Mouse (Mus musculus) ES-Bruce4 (cell line): ENCODE data around the gene Ireb2. TPM values are rescaled to one million over a fixed set of nuclear protein-coding genes. Genes with fewer than 3 reads are reported as not detected.

Experiments
- H3K27ac ChIP-seq: 2 replicates; pipeline ENCODE4 v1.5.1; 2012; ENCODE audit warnings: low read length, inconsistent platforms; ENCODE audit not compliant: insufficient read depth
- H3K27me3 ChIP-seq: 2 replicates; pipeline ENCODE4 v1.6.1; 2012; ENCODE audit warnings: mild to moderate bottlenecking, low read length, inconsistent platforms; ENCODE audit not compliant: control insufficient read depth, poor library complexity, insufficient read depth, severe bottlenecking
- H3K36me3 ChIP-seq: 2 replicates; pipeline ENCODE4 v1.6.1; 2012; ENCODE audit warnings: inconsistent platforms, mild to moderate bottlenecking, low read length, moderate library complexity; ENCODE audit not compliant: control insufficient read depth, poor library complexity, insufficient read depth, severe bottlenecking
- H3K4me1 ChIP-seq: one replicate; pipeline ENCODE4 v1.8.1; 2011; ENCODE audit warnings: low read length; ENCODE audit not compliant: control insufficient read depth, insufficient read depth
- H3K4me3 ChIP-seq: 2 replicates; pipeline ENCODE4 v1.5.1; 2011; ENCODE audit warnings: low read depth, mild to moderate bottlenecking, low read length
- H3K9ac ChIP-seq: 2 replicates; pipeline ENCODE4 v1.6.1; 2012; ENCODE audit warnings: low read depth, mild to moderate bottlenecking, inconsistent platforms; ENCODE audit not compliant: poor library complexity, severe bottlenecking
- H3K9me3 ChIP-seq: replicated peaks from 2 replicates; pipeline ENCODE4 v1.6.1; 2012; ENCODE audit warnings: mild to moderate bottlenecking, low read length, inconsistent platforms; ENCODE audit not compliant: control insufficient read depth, poor library complexity, insufficient read depth, severe bottlenecking
- CTCF ChIP-seq: IDR thresholded peaks from one replicate; pipeline ENCODE4 v1.8.1; 2011; ENCODE audit warnings: low read depth, low read length
- EP300 ChIP-seq: IDR thresholded peaks from 2 replicates; pipeline ENCODE4 v1.6.1; 2011; ENCODE audit warnings: low read depth, low read length; ENCODE audit not compliant: insufficient read depth
- POLR2A ChIP-seq: IDR thresholded peaks from one replicate; pipeline ENCODE4 v1.8.1; 2011; ENCODE audit warnings: low read length; ENCODE audit not compliant: insufficient read depth
- polyA plus RNA-seq: library from polyadenylated mRNA; stranded (reverse); fragments of >200 nt; gene quantifications from 2 replicates; pipeline ENCODE4 v1.2.4, GENCODE M21; 2011; ENCODE audit warnings: low read depth; ENCODE audit not compliant: missing spikeins, insufficient read depth, insufficient read length

The Ireb2 gene
- polyA plus RNA-seq: 114 and 126 TPM in 2 replicates

DNA sequence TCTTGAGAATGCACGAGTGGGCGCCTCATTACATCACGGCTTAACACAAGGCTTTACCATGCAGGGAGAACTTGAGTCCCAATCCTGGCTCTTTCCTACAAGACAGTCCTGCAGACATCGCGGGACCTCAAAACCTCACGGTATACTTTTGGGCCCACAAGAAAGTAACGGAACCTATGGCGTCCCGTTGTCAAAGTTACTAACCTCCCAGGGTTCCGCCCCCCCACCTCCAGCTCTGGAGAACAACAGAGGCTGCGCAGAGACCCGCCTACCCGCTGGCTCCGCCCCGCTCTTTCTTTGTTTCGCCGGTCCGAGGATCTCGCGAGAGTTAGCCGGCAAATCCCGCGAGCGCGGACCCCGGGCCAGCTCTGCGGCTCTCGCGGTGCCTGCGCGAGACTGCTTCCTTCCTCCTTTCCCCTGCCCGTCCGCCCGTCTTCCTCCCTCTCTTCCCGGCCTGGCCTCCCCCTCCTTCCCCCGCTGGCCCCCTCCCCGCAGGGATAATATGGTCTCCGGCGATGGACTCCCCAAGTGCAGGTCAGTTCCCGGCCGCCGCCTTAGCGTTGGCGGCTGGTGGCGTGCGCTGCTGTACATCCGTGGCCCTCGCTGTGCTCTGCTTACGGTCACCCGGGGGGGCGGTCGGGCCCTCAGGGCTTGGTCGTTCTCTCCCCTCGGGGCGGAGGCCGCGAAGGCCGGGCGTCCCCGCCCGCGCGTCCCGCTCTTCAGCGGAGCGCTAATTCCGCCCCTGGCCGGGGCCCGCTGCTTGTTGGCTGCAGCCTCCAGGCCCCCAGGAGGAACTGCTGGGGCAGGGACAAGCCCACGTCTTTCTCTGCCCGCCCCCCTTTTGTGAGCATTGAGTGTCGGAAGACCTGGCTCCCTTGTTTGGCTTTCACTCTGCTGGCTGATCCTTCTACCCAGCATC is at the start of gene Ireb2:
Gene Ireb2 (plus strand): TSS at position 427 of the 919 bp plus-strand sequence.
- Histone ChIP-seq H3K4me3 (peak within 1 kb of the TSS; percentile 99), H3K4me1 (peaks cover 1% of the 10 kb centered on the region), H3K36me3 (peaks cover 29% of the 10 kb centered on the region)

DNA sequence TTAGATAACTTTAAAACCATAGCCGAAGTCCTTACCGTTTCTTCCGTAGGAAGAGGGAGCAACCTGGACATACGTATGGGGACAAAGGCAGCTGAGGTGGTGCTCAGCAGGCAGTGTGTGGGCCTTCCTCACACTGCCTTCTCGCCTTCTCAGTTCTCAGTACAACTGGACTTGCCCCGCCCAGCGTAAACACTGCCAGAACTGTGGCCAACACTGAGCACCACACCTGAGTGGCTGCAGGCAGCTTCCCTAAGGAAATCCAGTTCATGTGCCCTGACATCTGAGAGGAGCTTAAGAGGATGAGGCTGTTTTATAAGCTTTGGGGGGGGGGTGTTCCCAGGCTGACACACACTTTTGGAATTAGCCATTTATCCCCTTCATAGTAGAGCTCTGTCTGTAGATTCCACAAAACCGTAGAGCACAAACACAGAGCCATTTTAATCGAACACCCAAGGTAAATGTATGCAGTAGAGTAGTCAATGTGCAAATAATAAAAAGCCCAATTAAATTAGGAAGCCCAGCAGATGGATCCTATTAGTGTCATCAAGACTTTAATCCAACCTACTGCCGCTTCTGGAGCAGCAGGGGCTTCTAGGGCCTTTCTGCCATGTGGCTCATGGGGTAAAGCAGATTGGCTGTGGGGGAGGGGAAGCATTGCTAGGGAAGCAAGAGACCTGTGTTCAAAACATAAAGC is 46.9 kb upstream of the Ireb2 start:
- H3K27ac ChIP-seq: no peak overlapping the region
- H3K9ac ChIP-seq: no peak overlapping the region
- H3K4me1 ChIP-seq: peaks cover 7% of the 10 kb centered on the region
- H3K4me3 ChIP-seq: no peak overlapping the region
- peaks cover 4% of the 10 kb centered on the region; the same call in 1 of the 2 replicates for H3K9me3 ChIP-seq
- TF ChIP-seq POLR2A (no peak), CTCF (no peak), EP300 (no peak)
- H3K27me3 ChIP-seq: no peaks in the 10 kb centered on the region
- H3K36me3 ChIP-seq: no peaks in the 10 kb centered on the region

More for the DNA sequence above, at the start of gene Ireb2:
- Histone ChIP-seq H3K9me3 (no peaks in the 10 kb centered on the region), H3K27me3 (no peaks in the 10 kb centered on the region), H3K27ac (no peak within 1 kb of the TSS), H3K9ac (peak within 1 kb of the TSS; percentile 95)
- TF ChIP-seq CTCF: no peak
- peak; percentile 68 for TF ChIP-seq POLR2A
- no peak for TF ChIP-seq EP300

DNA sequence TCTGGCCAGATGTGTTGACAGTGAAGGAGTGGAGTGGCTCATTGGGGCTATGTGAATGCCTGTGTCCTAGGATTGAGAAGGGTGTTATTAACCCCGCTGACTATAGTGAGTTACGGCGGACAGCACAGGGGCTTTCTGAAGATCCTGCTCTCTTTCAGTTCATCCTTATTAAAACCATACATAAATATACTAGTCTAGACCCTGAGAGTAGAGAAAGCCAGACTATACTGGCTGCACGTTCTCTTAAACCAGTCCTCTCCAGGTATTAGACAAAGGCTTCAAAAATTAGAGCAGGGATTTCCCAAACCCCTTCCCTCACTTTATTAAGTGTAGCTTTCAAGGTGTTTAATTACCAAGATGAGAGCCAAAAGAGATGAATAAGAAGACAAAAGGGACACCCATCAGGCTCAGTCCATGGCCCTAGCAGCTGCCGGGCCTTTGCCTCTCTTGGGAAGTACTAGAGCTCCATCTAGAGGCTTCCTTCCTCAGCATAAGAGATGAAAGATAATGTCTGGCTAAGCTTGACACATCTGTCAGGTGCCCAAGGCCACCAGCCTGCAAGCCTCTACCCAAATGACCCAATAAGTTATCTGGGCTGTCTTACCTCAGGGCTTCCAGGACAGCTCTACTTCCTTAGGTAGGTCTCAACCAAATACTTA is 42.0 kb upstream of the Ireb2 start:
- Histone ChIP-seq H3K36me3 (no peaks in the 10 kb centered on the region), H3K9ac (no peak overlapping the region), H3K27ac (no peak overlapping the region), H3K4me1 (peaks cover 5% of the 10 kb centered on the region), H3K4me3 (no peak overlapping the region), H3K27me3 (no peaks in the 10 kb centered on the region), H3K9me3 (no peaks in the 10 kb centered on the region)
- TF ChIP-seq CTCF (peak; percentile 77), POLR2A (no peak)

DNA sequence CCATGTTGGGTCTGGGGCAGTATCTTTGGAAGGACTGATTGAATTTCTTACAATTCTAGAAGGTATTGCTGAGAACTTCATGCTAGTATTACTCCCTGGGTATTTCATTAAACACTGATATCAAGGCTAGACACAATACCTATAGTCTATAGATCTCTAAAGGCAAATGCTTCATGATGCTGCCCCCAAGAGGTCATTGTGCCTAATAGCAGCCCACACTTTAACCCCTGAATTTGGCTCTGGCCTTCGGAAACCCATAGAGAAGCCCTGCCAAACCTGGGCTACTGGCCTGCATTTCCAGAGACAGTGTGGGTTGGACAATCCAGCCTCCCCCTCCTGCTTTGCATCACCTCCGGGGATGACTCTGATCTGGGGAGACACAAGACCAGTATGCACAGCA is 33.8 kb upstream of the Ireb2 start:
- Histone ChIP-seq H3K4me3 (no peak overlapping the region), H3K27me3 (no peaks in the 10 kb centered on the region), H3K4me1 (peaks cover 2% of the 10 kb centered on the region), H3K9me3 (no peaks in the 10 kb centered on the region), H3K9ac (no peak overlapping the region), H3K27ac (no peak overlapping the region), H3K36me3 (no peaks in the 10 kb centered on the region)
- TF ChIP-seq POLR2A: no peak
- peak; percentile 29 for TF ChIP-seq CTCF

DNA sequence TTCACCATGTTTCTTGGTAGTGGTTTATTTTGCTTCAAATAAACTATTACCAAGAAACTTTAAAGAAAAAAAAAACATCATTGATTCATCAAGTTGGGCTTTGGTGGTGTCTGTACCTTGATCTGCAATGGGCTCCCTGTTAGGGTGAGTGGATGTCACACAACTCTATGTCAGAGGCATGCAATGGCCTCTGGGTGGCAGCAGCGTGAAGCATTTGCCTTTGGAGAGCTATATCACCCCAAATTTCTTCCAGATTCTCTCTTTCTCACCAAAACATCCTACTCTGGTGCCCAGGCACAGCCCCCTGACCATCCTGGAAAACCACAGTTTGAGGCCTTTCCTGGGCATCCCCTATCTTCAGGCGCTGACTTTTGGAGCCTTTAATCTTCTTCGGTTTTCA is 33.0 kb upstream of the Ireb2 start:
- Histone ChIP-seq H3K27me3 (no peaks in the 10 kb centered on the region), H3K27ac (no peak overlapping the region), H3K4me3 (no peak overlapping the region), H3K36me3 (no peaks in the 10 kb centered on the region), H3K4me1 (peaks cover 2% of the 10 kb centered on the region), H3K9me3 (no peaks in the 10 kb centered on the region), H3K9ac (no peak overlapping the region)
- TF ChIP-seq EP300 (no peak), CTCF (peak; percentile 81), POLR2A (no peak)
